Mouse (Mus musculus) colon, adult 2 months (tissue): Measurements from ENCODE around the gene 1700013H16Rik. TPM values are rescaled to one million over a fixed set of nuclear protein-coding genes. Genes with fewer than 3 reads are reported as not detected.

Experiments used
- polyA plus RNA-seq: library from polyadenylated mRNA; depleted of rRNA; stranded (reverse); fragments of >200 nt; gene quantifications from 2 replicates; pipeline ENCODE4 v1.2.3, GENCODE M21; 2012; rRNA removed

Gene 1700013H16Rik
- polyA plus RNA-seq, result not detected in 2 replicates

DNA sequence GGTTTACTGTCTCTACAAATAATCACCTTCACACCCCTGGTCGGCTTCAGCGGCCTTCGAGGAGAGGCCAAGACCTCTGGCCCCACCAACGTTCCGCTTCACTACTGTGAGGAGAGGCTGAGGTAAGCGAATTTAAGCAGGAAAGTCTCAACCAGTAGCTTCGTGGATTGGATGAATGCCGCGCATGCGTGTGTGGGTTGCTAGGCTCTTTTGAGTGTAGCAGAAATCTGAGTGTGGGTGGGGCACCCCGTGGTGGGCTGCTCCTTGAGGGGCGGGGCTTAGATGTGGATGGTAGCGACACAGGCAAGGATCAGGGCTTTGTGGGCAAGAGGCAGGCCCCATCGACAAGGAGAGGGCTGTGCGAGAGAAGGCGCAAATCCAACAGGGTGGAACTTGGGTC lies at the start of gene 1700013H16Rik:
TSS of gene 1700013H16Rik (minus strand) at position 96 of the 400 bp plus-strand sequence.

DNA sequence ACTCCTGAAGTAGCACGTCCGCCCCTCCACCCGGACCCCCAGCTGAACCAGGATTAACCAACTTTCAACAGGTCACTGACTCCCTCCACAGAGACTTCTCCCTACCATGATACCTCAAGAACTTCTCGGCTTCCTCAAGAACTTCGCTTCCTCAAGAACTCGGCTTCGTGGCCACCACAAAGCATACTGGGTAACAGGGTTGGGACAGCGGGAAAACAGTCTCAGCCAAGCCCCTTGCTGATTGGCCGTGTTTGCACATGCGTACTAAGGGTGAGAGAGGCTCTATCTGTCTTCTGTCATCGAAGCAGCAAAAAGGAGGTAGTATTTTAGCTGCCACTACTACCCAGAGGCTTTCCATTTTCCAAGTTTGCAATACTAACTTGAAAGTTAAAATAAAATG lies 39.9 kb upstream of the 1700013H16Rik start, which contains the start of gene Xlr:
TSS of gene Xlr (minus strand) at position 188 of the 400 bp plus-strand sequence.

DNA sequence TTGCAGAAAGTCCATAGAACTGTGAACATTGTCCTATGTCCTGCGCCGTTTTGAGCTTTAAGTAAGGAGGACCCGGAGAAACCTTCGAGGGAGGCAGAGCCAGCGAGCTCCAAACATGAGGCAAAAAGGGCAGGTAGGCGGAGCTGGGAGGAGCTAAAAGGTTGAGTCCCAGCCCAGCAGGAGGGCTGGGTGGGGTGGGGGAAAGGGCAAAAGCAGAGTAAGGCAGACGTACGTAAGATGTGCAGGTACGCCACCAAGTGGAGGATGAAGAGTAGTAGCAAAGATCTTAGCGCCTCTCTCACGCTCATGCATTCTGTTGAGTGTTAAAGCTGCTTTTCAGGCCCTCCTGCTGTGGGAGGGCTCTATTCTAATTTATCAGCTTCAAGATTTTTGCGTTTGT lies 18.6 kb upstream of the 1700013H16Rik start, which contains the start of gene Zfp36l3:
TSS of gene Zfp36l3 (minus strand) at position 119 of the 400 bp plus-strand sequence.

DNA sequence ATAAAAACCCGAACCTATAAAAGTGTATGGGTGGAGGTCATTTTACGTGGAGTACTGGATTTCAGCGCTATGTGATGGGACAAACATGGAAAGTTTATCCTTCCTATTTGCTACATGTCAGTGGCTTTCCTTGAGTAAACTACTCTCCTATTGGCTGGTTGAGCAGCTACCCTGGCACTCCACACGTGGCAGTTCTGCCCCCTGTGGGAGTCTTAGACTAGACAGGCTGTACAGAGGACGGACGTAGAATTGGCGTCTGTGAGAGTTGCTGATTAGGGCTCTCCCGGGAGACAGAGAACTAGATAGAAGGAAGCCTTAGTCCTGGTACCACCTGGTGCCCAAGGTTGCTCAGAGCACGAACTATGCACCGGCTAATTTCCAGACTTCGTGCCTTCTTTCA lies 33.0 kb downstream of the 1700013H16Rik start, which contains the start of gene 4930502E18Rik:
TSS of gene 4930502E18Rik (plus strand) at position 231 of the 400 bp plus-strand sequence.

Other genes starting within 250 kb of the 1700013H16Rik start
- 13.9 and 14.1 TPM in 2 replicates for gene Rtl8c, start 149.8 kb downstream of the 1700013H16Rik start, polyA plus RNA-seq
- not detected in 2 replicates for gene Gm14597, start 148.9 kb downstream of the 1700013H16Rik start, polyA plus RNA-seq
- gene Rtl8a, start 114.1 kb downstream of the 1700013H16Rik start, polyA plus RNA-seq, result 66.6 and 77.6 TPM in 2 replicates
- gene Rtl8b, start 87.4 kb downstream of the 1700013H16Rik start, polyA plus RNA-seq, result 60.8 and 72.1 TPM in 2 replicates
- gene 4930502E18Rik, start 33.0 kb downstream of the 1700013H16Rik start, polyA plus RNA-seq, result not detected in 2 replicates
- 0.05 and 0.12 TPM in 2 replicates for gene Zfp36l3, start 18.6 kb upstream of the 1700013H16Rik start, polyA plus RNA-seq
- gene Xlr, start 39.9 kb upstream of the 1700013H16Rik start, polyA plus RNA-seq, result not detected in 2 replicates